Mouse (Mus musculus): Measurements from ENCODE around the gene Sprtn. TPM values are rescaled to one million over a fixed set of nuclear protein-coding genes. Genes with fewer than 3 reads are reported as not detected.

Gene Sprtn
- polyA plus RNA-seq, 1 experiment from 2014 or later, result 12.8 TPM

- WGBS, result 94% methylated on average over 5 of the region's 5 CpGs
- Histone ChIP-seq H3K9me3 (no peaks in the 10 kb centered on the region), H3K27ac (no peak overlapping the region), H3K4me3 (replicated peaks) (no peak overlapping the region), H3K4me1 (no peaks in the 10 kb centered on the region; the same call in 1 of the 2 replicates), H3K36me3 (replicated peaks) (peaks cover 72% of the 10 kb centered on the region), H3K27me3 (no peaks in the 10 kb centered on the region), H3K9ac (no peak overlapping the region), H3K4me2 (no peak overlapping the region)
- ATAC-seq (ENCODE audit: low FRiP score), result no peak
Measured at GRCm38 (mm10) chr8:124872690-124873089, 25.0 kb upstream of the Sprtn start.

- WGBS, result 94% methylated on average over 5 of the region's 5 CpGs
- Histone ChIP-seq H3K4me3 (replicated peaks) (no peak overlapping the region), H3K9me3 (no peaks in the 10 kb centered on the region), H3K4me1 (no peaks in the 10 kb centered on the region), H3K27ac (no peak overlapping the region), H3K36me3 (replicated peaks) (peaks cover 98% of the 10 kb centered on the region), H3K4me2 (no peak overlapping the region), H3K9ac (no peak overlapping the region), H3K27me3 (no peaks in the 10 kb centered on the region)
- no peak for ATAC-seq (ENCODE audit: low FRiP score)
Measured at GRCm38 (mm10) chr8:124878141-124878540, 19.5 kb upstream of the Sprtn start.

- Histone ChIP-seq H3K4me3 (replicated peaks) (no peak overlapping the region), H3K9ac (no peak overlapping the region), H3K27ac (no peak overlapping the region), H3K36me3 (replicated peaks) (peaks cover 98% of the 10 kb centered on the region), H3K27me3 (no peaks in the 10 kb centered on the region), H3K4me1 (no peaks in the 10 kb centered on the region), H3K4me2 (no peak overlapping the region), H3K9me3 (no peaks in the 10 kb centered on the region)
- 87% methylated on average over 10 of the region's 10 CpGs for WGBS
- ATAC-seq (ENCODE audit: low FRiP score), result no peak
Measured at GRCm38 (mm10) chr8:124878946-124879526, 18.6 kb upstream of the Sprtn start.

GRCm38 (mm10) chr8:124888385-124888784 lies 9.3 kb upstream of the Sprtn start:
- Histone ChIP-seq H3K4me2 (no peak overlapping the region), H3K27ac (no peak overlapping the region), H3K4me3 (replicated peaks) (no peak overlapping the region), H3K9me3 (no peaks in the 10 kb centered on the region), H3K36me3 (replicated peaks) (peaks cover 94% of the 10 kb centered on the region), H3K9ac (no peak overlapping the region), H3K27me3 (no peaks in the 10 kb centered on the region), H3K4me1 (0 out of 2 replicates have a peak, but pooled peaks cover 4% of the 10 kb centered on the region)
- 95% methylated on average over 5 of the region's 5 CpGs for WGBS
- no peak for ATAC-seq (ENCODE audit: low FRiP score)

- Histone ChIP-seq H3K9ac (no peak overlapping the region), H3K9me3 (no peaks in the 10 kb centered on the region), H3K4me2 (no peak overlapping the region), H3K4me3 (replicated peaks) (no peak overlapping the region), H3K4me1 (peaks cover 20% of the 10 kb centered on the region), H3K27me3 (no peaks in the 10 kb centered on the region), H3K27ac (no peak overlapping the region), H3K36me3 (replicated peaks) (peaks cover 68% of the 10 kb centered on the region)
- WGBS, result 73% methylated on average over 3 of the region's 3 CpGs
- no peak for ATAC-seq (ENCODE audit: low FRiP score)
Measured at GRCm38 (mm10) chr8:124892596-124892995, 5.1 kb upstream of the Sprtn start.

- H3K36me3 ChIP-seq (replicated peaks), result peaks cover 50% of the 10 kb centered on the region
- peak overlapping the region; percentile 99 for H3K4me2 ChIP-seq
- peak overlapping the region; percentile 92 for H3K9ac ChIP-seq
- H3K4me1 ChIP-seq, result peaks cover 34% of the 10 kb centered on the region
- WGBS, result 88% methylated on average over 26 of the region's 26 CpGs
- ATAC-seq (ENCODE audit: low FRiP score), result no peak
- 0 out of 2 replicates have a peak overlapping the region, but pooled peaks have one; percentile 83 for H3K27ac ChIP-seq
- no peaks in the 10 kb centered on the region for H3K27me3 ChIP-seq
- H3K9me3 ChIP-seq, result no peaks in the 10 kb centered on the region
- H3K4me3 ChIP-seq (replicated peaks), result peak overlapping the region; percentile 96
Measured at GRCm38 (mm10) chr8:124896010-124896631, 1.6 kb upstream of the Sprtn start.

- peak overlapping the region; percentile 99 for H3K4me2 ChIP-seq
- peaks cover 48% of the 10 kb centered on the region for H3K36me3 ChIP-seq (replicated peaks)
- ATAC-seq (ENCODE audit: low FRiP score), result peak; percentile 49; the same call in 1 of the 2 replicates
- no peaks in the 10 kb centered on the region for H3K9me3 ChIP-seq
- peak overlapping the region; percentile 83 for H3K27ac ChIP-seq
- H3K27me3 ChIP-seq, result no peaks in the 10 kb centered on the region
- peak overlapping the region; percentile 92 for H3K9ac ChIP-seq
- peak overlapping the region; percentile 96 for H3K4me3 ChIP-seq (replicated peaks)
- H3K4me1 ChIP-seq, result peaks cover 34% of the 10 kb centered on the region
- 2% methylated on average over 60 of the region's 60 CpGs for WGBS
Measured at GRCm38 (mm10) chr8:124896632-124897385, 877 bp upstream of the Sprtn start.

GRCm38 (mm10) chr8:124898251-124898905 lies 692 bp downstream of the Sprtn start:
- Histone ChIP-seq H3K36me3 (replicated peaks) (peaks cover 52% of the 10 kb centered on the region), H3K27ac (peak overlapping the region; percentile 83), H3K9me3 (no peaks in the 10 kb centered on the region)

GRCm38 (mm10) chr8:124903198-124903597 lies 5.5 kb downstream of the Sprtn start:
- 95% methylated on average over 15 of the region's 15 CpGs for WGBS
- no peak overlapping the region for H3K4me3 ChIP-seq (replicated peaks)
- no peak overlapping the region for H3K4me2 ChIP-seq
- H3K36me3 ChIP-seq (replicated peaks), result peaks cover 74% of the 10 kb centered on the region
- no peak for ATAC-seq (ENCODE audit: low FRiP score)
- H3K27me3 ChIP-seq, result no peaks in the 10 kb centered on the region
- H3K9me3 ChIP-seq, result no peaks in the 10 kb centered on the region
- H3K27ac ChIP-seq, result no peak overlapping the region
- peaks cover 12% of the 10 kb centered on the region for H3K4me1 ChIP-seq
- no peak overlapping the region for H3K9ac ChIP-seq

More at GRCm38 (mm10) chr8:124898251-124898905, 692 bp downstream of the Sprtn start:
- Histone ChIP-seq H3K27me3 (no peaks in the 10 kb centered on the region), H3K9ac (peak overlapping the region; percentile 92), H3K4me3 (replicated peaks) (peak overlapping the region; percentile 96), H3K4me1 (peaks cover 31% of the 10 kb centered on the region), H3K4me2 (peak overlapping the region; percentile 99)
- WGBS, result 8% methylated on average over 31 of the region's 31 CpGs
- ATAC-seq (ENCODE audit: low FRiP score), result no peak; the same call in none of the 2 replicates

GRCm38 (mm10) chr8:124905482-124905881 lies 7.8 kb downstream of the Sprtn start:
- no peak overlapping the region for H3K4me3 ChIP-seq (replicated peaks)
- ATAC-seq (ENCODE audit: low FRiP score), result no peak
- no peak overlapping the region for H3K27ac ChIP-seq
- no peaks in the 10 kb centered on the region for H3K9me3 ChIP-seq
- H3K4me1 ChIP-seq, result no peaks in the 10 kb centered on the region
- H3K4me2 ChIP-seq, result no peak overlapping the region
- 83% methylated on average over 2 of the region's 2 CpGs for WGBS
- no peaks in the 10 kb centered on the region for H3K27me3 ChIP-seq
- H3K9ac ChIP-seq, result no peak overlapping the region
- peaks cover 86% of the 10 kb centered on the region for H3K36me3 ChIP-seq (replicated peaks)

GRCm38 (mm10) chr8:124909936-124910335 lies 12.2 kb downstream of the Sprtn start:
- WGBS, result 97% methylated on average over 16 of the region's 16 CpGs
- Histone ChIP-seq H3K4me1 (no peaks in the 10 kb centered on the region), H3K27me3 (no peaks in the 10 kb centered on the region), H3K9ac (no peak overlapping the region), H3K27ac (no peak overlapping the region), H3K36me3 (replicated peaks) (peaks cover 92% of the 10 kb centered on the region), H3K4me3 (replicated peaks) (no peak overlapping the region), H3K9me3 (no peaks in the 10 kb centered on the region), H3K4me2 (no peak overlapping the region)
- ATAC-seq (ENCODE audit: low FRiP score), result no peak

- Histone ChIP-seq H3K4me3 (replicated peaks) (no peak overlapping the region), H3K4me1 (no peaks in the 10 kb centered on the region), H3K9ac (no peak overlapping the region), H3K4me2 (no peak overlapping the region), H3K27ac (no peak overlapping the region), H3K36me3 (replicated peaks) (peaks cover 95% of the 10 kb centered on the region), H3K27me3 (no peaks in the 10 kb centered on the region), H3K9me3 (no peaks in the 10 kb centered on the region)
- 89% methylated on average over 10 of the region's 10 CpGs for whole genome bisulfite sequencing
- ATAC-seq (ENCODE audit: low FRiP score), result no peak
Measured at GRCm38 (mm10) chr8:124910349-124910748, 12.7 kb downstream of the Sprtn start.

Measured in forebrain, embryonic 12.5 days (tissue).